Mouse (Mus musculus) limb, embryonic 11.5 days (tissue): Measurements from ENCODE around the gene Thumpd1. TPM values are rescaled to one million over a fixed set of nuclear protein-coding genes. Genes with fewer than 3 reads are reported as not detected.
A peak's percentile ranks its signal among the peaks of the same experiment; 100 is the strongest.

Experiments
- ATAC-seq: fragments of 200-750 bp; cut with Nextera tagmentation; 2 replicates; pipeline ENCODE4 v1.8.0; 2017; ENCODE audit warnings: low read depth; ENCODE audit not compliant: insufficient number of reproducible peaks, low FRiP score, low TSS enrichment
- DNase-seq: peaks from one replicate; pipeline ENCODE4 v3.0.0-alpha.2; 2015; ENCODE audit warnings: low spot score
- H3K27ac ChIP-seq: fragments of 300-500 bp; sonication (generic); replicated peaks from 2 replicates; pipeline ENCODE4 v1.5.1; 2014; ENCODE audit warnings: low read depth, mild to moderate bottlenecking, low read length
- H3K27me3 ChIP-seq: fragments of 300-500 bp; sonication (generic); 2 replicates; pipeline ENCODE4 v1.6.1; 2014; ENCODE audit warnings: mild to moderate bottlenecking, low read length, mixed read lengths; ENCODE audit not compliant: control insufficient read depth, insufficient read depth
- H3K36me3 ChIP-seq: fragments of 300-500 bp; sonication (generic); 2 replicates; pipeline ENCODE4 v1.6.1; 2014; ENCODE audit warnings: mild to moderate bottlenecking, low read length, moderate library complexity, mixed read lengths; ENCODE audit not compliant: control insufficient read depth, insufficient read depth
- H3K4me1 ChIP-seq: fragments of 300-500 bp; sonication (generic); 2 replicates; pipeline ENCODE4 v1.6.1; 2014; ENCODE audit warnings: low read length, mixed read lengths; ENCODE audit not compliant: control insufficient read depth, insufficient read depth
- H3K4me2 ChIP-seq: fragments of 300-500 bp; sonication (generic); 2 replicates; pipeline ENCODE4 v1.6.1; 2014; ENCODE audit warnings: low read depth, mild to moderate bottlenecking, moderate library complexity; ENCODE audit not compliant: severe bottlenecking
- H3K4me3 ChIP-seq: fragments of 300-500 bp; sonication (generic); 2 replicates; pipeline ENCODE4 v1.5.1; 2014; ENCODE audit warnings: low read depth, low read length
- H3K9ac ChIP-seq: fragments of 300-500 bp; sonication (generic); 2 replicates; pipeline ENCODE4 v1.6.1; 2014; ENCODE audit warnings: mild to moderate bottlenecking, low read length
- H3K9me3 ChIP-seq: fragments of 300-500 bp; sonication (generic); 2 replicates; pipeline ENCODE4 v1.6.1; 2016; ENCODE audit warnings: low read length; ENCODE audit not compliant: control insufficient read depth
- WGBS: fragments of 180-500 bp; shearing (Covaris S2); extraction: QIAGEN DNeasy Blood & Tissue Kit; methylation state at CpG from one replicate; pipeline ENCODE4 v1.1.7; 2014; 5-methylcytosine and 5-hydroxymethylcytosine counted together
- polyA plus RNA-seq: library from polyadenylated mRNA; unstranded; fragments of >200 nt; fragmentation: Nextera tagmentation; extraction: Ambion mirVana; gene quantifications from 2 replicates; pipeline ENCODE4 v1.2.1, GENCODE M21; 2014

Thumpd1 gene
- polyA plus RNA-seq = 95.6 and 104 TPM in 2 replicates

GRCm38 (mm10) chr7:119720253-119720946, at the start of gene Thumpd1:
Gene Thumpd1, minus strand, starts transcription at chr7:119720798.
- H3K9ac ChIP-seq = peak within 1 kb of the TSS; percentile 83
- ATAC-seq = peak; percentile 94
- no peaks in the 10 kb centered on the region for H3K9me3 ChIP-seq
- no peaks in the 10 kb centered on the region for H3K27me3 ChIP-seq
- peak within 1 kb of the TSS; percentile 87 for H3K4me3 ChIP-seq
- peaks cover 7% of the 10 kb centered on the region; the same call in 1 of the 2 replicates for H3K36me3 ChIP-seq
- no peak within 1 kb of the TSS for H3K27ac ChIP-seq
- no peaks in the 10 kb centered on the region for H3K4me1 ChIP-seq
- H3K4me2 ChIP-seq = peak within 1 kb of the TSS; percentile 74
- WGBS = under 1% methylated on average over 59 of the region's 60 CpGs
- peak; percentile 96 for DNase-seq

DNA sequence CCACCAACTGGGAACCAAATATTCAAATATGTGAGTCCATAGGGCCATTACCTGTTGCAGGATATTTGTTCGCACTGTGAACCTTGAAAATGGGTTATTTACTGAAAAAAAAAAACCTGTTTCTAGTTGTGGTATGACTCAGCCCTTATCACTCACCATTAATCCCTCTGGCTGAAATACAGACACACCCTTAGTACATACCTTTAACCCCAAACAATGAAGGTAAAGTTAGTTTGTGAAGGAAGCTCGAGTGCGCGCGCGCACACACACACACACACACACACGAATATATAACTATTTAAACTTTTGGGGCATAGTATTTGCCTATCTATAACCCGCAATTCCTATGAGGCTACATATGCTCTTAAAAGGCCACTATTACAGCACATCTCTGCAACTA, 49.3 kb upstream of the Thumpd1 start:
- 95% methylated on average over 8 of the region's 8 CpGs for WGBS
- DNase-seq = no peak
- H3K27me3 ChIP-seq = no peaks in the 10 kb centered on the region
- H3K36me3 ChIP-seq = no peaks in the 10 kb centered on the region
- H3K27ac ChIP-seq = no peak overlapping the region
- no peak overlapping the region for H3K4me2 ChIP-seq
- H3K4me1 ChIP-seq = no peaks in the 10 kb centered on the region
- no peaks in the 10 kb centered on the region for H3K9me3 ChIP-seq
- no peak overlapping the region for H3K4me3 ChIP-seq
- no peak for ATAC-seq
- H3K9ac ChIP-seq = no peak overlapping the region

GRCm38 (mm10) chr7:119766996-119767395, 46.4 kb upstream of the Thumpd1 start:
- no peak overlapping the region for H3K9ac ChIP-seq
- 84% methylated on average over 6 of the region's 6 CpGs for WGBS
- no peaks in the 10 kb centered on the region for H3K4me1 ChIP-seq
- no peaks in the 10 kb centered on the region for H3K9me3 ChIP-seq
- no peaks in the 10 kb centered on the region for H3K27me3 ChIP-seq
- ATAC-seq = no peak
- no peak overlapping the region for H3K27ac ChIP-seq
- no peaks in the 10 kb centered on the region for H3K36me3 ChIP-seq
- H3K4me3 ChIP-seq = no peak overlapping the region
- H3K4me2 ChIP-seq = no peak overlapping the region
- no peak for DNase-seq

DNA sequence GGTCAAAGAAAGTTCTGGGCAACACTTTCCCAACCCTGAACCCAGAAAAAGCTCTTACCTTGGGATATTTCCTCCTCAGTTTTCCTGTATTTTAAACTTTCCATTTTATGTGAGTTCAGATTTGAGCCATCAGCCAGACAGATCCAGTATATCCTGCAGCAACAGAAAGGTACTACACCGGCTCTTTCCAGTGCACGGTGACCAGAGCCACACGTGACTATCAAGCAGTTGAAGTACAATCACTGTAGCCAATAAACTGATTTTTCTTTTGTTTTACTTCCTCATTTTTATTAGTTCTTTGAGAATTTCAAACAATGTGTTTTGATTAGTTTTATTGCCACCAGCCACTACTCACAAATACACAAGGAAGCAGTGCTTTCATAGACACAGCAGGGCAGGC, 43.8 kb upstream of the Thumpd1 start:
- Histone ChIP-seq H3K4me1 (no peaks in the 10 kb centered on the region), H3K36me3 (no peaks in the 10 kb centered on the region), H3K9ac (no peak overlapping the region), H3K4me3 (no peak overlapping the region), H3K9me3 (no peaks in the 10 kb centered on the region), H3K27me3 (no peaks in the 10 kb centered on the region), H3K27ac (no peak overlapping the region), H3K4me2 (no peak overlapping the region)
- DNase-seq (no peak), ATAC-seq (no peak)
- WGBS = 93% methylated on average over 3 of the region's 3 CpGs

- H3K4me1 ChIP-seq = no peaks in the 10 kb centered on the region
- H3K4me3 ChIP-seq = no peak overlapping the region
- no peaks in the 10 kb centered on the region for H3K27me3 ChIP-seq
- no peak overlapping the region for H3K9ac ChIP-seq
- H3K36me3 ChIP-seq = no peaks in the 10 kb centered on the region
- DNase-seq (no peak), ATAC-seq (no peak)
- H3K27ac ChIP-seq = no peak overlapping the region
- 61% methylated on average over 4 of the region's 4 CpGs for WGBS
- no peaks in the 10 kb centered on the region for H3K9me3 ChIP-seq
- H3K4me2 ChIP-seq = no peak overlapping the region
These were observed 41.6 kb upstream of the Thumpd1 start for GRCm38 (mm10) chr7:119762166-119762697.

- no peak for ATAC-seq
- H3K36me3 ChIP-seq = no peaks in the 10 kb centered on the region
- WGBS = 46% methylated on average over 11 of the region's 11 CpGs
- H3K4me2 ChIP-seq = no peak within 1 kb of the TSS
- no peaks in the 10 kb centered on the region for H3K4me1 ChIP-seq
- H3K27ac ChIP-seq = no peak within 1 kb of the TSS
- no peaks in the 10 kb centered on the region for H3K9me3 ChIP-seq
- no peaks in the 10 kb centered on the region for H3K27me3 ChIP-seq
- H3K4me3 ChIP-seq = no peak within 1 kb of the TSS
- no peak within 1 kb of the TSS for H3K9ac ChIP-seq
- no peak for DNase-seq
These were observed 39.9 kb upstream of the Thumpd1 start, which contains the start of gene Acsm3 for GRCm38 (mm10) chr7:119760527-119760951. Gene Acsm3, plus strand, starts transcription at chr7:119760923.

GRCm38 (mm10) chr7:119753696-119754095, 33.1 kb upstream of the Thumpd1 start:
- Histone ChIP-seq H3K27me3 (no peaks in the 10 kb centered on the region), H3K4me2 (no peak overlapping the region)

DNA sequence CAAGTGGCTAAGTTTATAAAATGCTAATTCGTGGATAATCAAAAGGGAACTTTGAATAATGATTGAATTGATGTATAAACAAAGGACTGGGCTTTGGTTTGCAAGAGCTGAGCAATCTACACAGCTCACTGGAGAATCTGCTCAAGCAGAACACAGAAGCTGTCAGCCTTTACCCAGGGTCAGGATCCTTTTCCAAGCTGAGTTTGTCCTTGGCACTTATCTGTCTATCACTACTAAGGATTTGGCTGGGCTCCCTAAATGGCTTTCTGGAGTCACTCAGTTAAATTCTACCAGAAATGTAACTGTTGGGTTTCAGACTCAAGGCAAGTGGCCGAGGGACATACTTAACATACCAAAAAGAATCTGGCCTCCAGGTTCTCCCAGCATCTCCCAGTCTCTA, 29.3 kb upstream of the Thumpd1 start:
- Histone ChIP-seq H3K9me3 (no peaks in the 10 kb centered on the region), H3K4me2 (no peak overlapping the region), H3K27ac (no peak overlapping the region), H3K36me3 (no peaks in the 10 kb centered on the region), H3K4me3 (no peak overlapping the region), H3K4me1 (no peaks in the 10 kb centered on the region), H3K27me3 (no peaks in the 10 kb centered on the region), H3K9ac (no peak overlapping the region)
- DNase-seq (no peak), ATAC-seq (no peak)
- WGBS = 67% methylated on average over 2 of the region's 2 CpGs

More at GRCm38 (mm10) chr7:119753696-119754095, 33.1 kb upstream of the Thumpd1 start:
- Histone ChIP-seq H3K36me3 (no peaks in the 10 kb centered on the region), H3K9ac (no peak overlapping the region), H3K4me1 (no peaks in the 10 kb centered on the region), H3K4me3 (no peak overlapping the region), H3K9me3 (no peaks in the 10 kb centered on the region), H3K27ac (no peak overlapping the region)
- DNase-seq = no peak
- ATAC-seq = no peak
- 88% methylated on average over 1 of the region's 1 CpGs for WGBS
